Mouse (Mus musculus) kidney, postnatal 0 days (tissue): ENCODE measurements at regions not wholly inside any gene's neighbourhood (a gene's known extent, or its start where the extent isn't known, plus 50 kb on each side); places are given as distances from the start of the nearest gene placed in this dataset.

Experiments
- ATAC-seq: fragments of 200-750 bp; cut with Nextera tagmentation; replicated peaks from 2 replicates; pipeline ENCODE4 v1.8.0; 2017; ENCODE audit warnings: low read depth, moderate number of reproducible peaks, moderate TSS enrichment, moderate library complexity; ENCODE audit not compliant: low FRiP score
- DNase-seq: peaks from one replicate; pipeline ENCODE4 v3.0.0-alpha.2; 2016; ENCODE audit warnings: low spot score
- H3K27ac ChIP-seq: fragments of 300-500 bp; sonication (generic); 2 replicates; pipeline ENCODE4 v1.5.1; 2014; ENCODE audit warnings: mild to moderate bottlenecking
- H3K27me3 ChIP-seq: fragments of 300-500 bp; sonication (generic); 2 replicates; pipeline ENCODE4 v1.6.1; 2014; ENCODE audit warnings: low read length, mixed read lengths; ENCODE audit not compliant: insufficient read depth
- H3K36me3 ChIP-seq: fragments of 300-500 bp; sonication (generic); 2 replicates; pipeline ENCODE4 v1.6.1; 2014; ENCODE audit warnings: low read length, mixed read lengths; ENCODE audit not compliant: insufficient read depth
- H3K4me1 ChIP-seq: fragments of 300-500 bp; sonication (generic); replicated peaks from 2 replicates; pipeline ENCODE4 v1.6.1; 2014; ENCODE audit warnings: antibody characterized with exemption, low read length, mixed read lengths; ENCODE audit not compliant: insufficient read depth
- H3K4me2 ChIP-seq: fragments of 300-500 bp; sonication (generic); 2 replicates; pipeline ENCODE4 v1.6.1; 2014; ENCODE audit warnings: mild to moderate bottlenecking, low read length, moderate library complexity, mixed read lengths
- H3K4me3 ChIP-seq: fragments of 300-500 bp; sonication (generic); replicated peaks from 2 replicates; pipeline ENCODE4 v1.5.1; 2014; ENCODE audit warnings: low read depth, low read length
- H3K9ac ChIP-seq: fragments of 300-500 bp; sonication (generic); 2 replicates; pipeline ENCODE4 v1.6.1; 2014; ENCODE audit warnings: low read depth, low read length
- H3K9me3 ChIP-seq: fragments of 300-500 bp; sonication (generic); replicated peaks from 2 replicates; pipeline ENCODE4 v1.6.1; 2016; ENCODE audit warnings: low read length, inconsistent platforms, mixed read lengths
- CTCF ChIP-seq: IDR thresholded peaks from 2 replicates; pipeline ENCODE4 v1.5.1; 2016; ENCODE audit warnings: antibody characterized with exemption, low read depth, mild to moderate bottlenecking, moderate library complexity
- WGBS: fragments of 180-500 bp; shearing (Covaris S2); extraction: QIAGEN DNeasy Blood & Tissue Kit; methylation state at CpG from one replicate; pipeline ENCODE4 v1.1.7; 2014; 5-methylcytosine and 5-hydroxymethylcytosine counted together

DNA sequence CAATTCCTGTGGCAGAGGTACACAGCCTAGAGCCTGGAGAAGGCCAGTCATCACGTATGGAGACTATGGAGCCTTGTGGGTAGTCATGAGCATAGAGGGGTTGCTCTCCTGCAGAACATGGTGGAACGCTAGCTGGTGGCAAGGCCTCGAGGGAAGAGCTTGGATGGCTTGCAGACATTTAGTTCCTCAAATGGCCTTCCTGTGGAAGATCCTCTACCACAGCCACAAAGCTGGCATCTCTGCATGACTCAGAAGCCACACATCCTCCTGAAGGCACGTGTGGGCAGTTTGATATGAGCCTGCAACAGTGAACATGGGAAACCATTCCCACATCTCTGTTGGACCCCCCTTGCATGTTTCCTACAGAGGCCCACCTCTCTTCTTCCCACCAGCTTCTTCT is 547.9 kb upstream of the Lrrc6 start:
- H3K4me2 ChIP-seq = no peak overlapping the region
- no peaks in the 10 kb centered on the region for H3K27me3 ChIP-seq
- H3K36me3 ChIP-seq = no peaks in the 10 kb centered on the region
- WGBS = 84% methylated on average over 4 of the region's 4 CpGs
- H3K9me3 ChIP-seq = no peaks in the 10 kb centered on the region
- no peak for TF ChIP-seq CTCF
- H3K4me1 ChIP-seq = 0 out of 2 replicates have a peak, but pooled peaks cover 4% of the 10 kb centered on the region
- H3K9ac ChIP-seq = no peak overlapping the region
- no peak overlapping the region for H3K4me3 ChIP-seq
- DNase-seq = no peak
- H3K27ac ChIP-seq = no peak overlapping the region
- ATAC-seq = no peak

DNA sequence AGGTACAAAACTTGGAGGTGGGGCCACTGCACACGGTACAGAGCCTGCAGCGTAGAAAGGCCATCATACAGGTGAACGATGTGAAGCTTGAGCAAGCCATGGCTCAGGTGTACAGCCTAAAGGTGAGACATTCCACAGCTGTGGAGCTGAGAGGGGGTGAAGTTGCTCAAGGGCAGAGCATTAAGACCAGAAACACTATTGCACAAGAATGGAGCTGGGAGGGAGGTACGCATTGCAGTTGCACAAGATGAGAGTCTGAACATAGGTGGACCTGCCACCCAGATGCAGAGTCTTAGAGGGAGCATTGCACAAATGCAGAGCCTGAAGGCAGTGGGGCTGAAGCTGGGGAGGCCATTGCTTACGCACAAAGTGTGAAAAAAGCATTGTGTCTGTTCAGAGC is 547.4 kb upstream of the Lrrc6 start:
- Histone ChIP-seq H3K4me3 (no peak overlapping the region), H3K9me3 (no peaks in the 10 kb centered on the region), H3K4me1 (0 out of 2 replicates have a peak, but pooled peaks cover 4% of the 10 kb centered on the region), H3K4me2 (no peak overlapping the region), H3K36me3 (no peaks in the 10 kb centered on the region), H3K9ac (no peak overlapping the region), H3K27ac (no peak overlapping the region), H3K27me3 (no peaks in the 10 kb centered on the region)
- no peak for TF ChIP-seq CTCF
- no peak; the same call in 1 of the 2 replicates for ATAC-seq
- WGBS = 87% methylated on average over 5 of the region's 5 CpGs
- no peak for DNase-seq

DNA sequence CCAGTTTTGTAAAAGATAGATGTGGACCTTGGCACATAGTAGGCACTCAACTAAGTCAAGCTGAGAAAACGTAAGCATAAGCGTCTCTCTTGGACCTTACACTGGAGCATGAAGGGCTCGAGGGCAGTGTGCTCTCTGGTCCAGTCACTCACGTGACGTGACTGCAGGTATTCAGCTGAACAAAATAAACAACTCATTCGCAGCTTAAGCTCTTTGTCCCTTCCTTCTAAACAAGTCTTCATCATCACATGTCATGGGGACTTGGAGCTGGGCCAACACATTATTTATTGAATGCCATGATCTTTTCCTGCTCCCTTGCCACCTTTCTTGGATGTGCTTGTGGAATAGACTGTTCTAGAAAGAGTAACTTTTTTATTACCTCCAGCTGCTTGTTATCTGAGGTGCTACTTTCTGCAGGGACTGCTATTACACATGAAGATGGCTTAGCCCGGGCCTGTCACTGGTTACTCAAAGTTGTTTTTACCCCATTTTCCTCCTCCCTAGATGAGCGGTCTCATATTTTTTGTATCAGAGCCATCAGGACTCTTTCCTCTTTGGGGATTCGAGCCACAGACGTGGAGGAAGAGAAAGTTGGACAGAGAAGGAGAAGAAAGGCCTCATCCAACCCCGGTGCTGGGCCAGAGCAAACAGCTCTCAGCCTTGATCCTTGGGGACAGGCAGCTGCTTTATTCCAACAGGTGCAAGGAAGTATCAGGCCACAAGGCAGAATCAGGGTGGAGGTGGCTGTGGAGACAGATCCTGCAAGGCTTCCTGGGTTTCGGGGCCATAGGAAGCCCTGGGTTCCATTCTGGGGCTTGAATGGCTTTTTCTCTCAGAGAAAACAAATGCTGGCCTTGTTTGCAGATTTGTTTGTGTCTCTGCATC is 545.5 kb upstream of the Lrrc6 start:
- Histone ChIP-seq H3K27ac (0 out of 2 replicates have a peak overlapping the region, but pooled peaks have one; percentile 25), H3K4me1 (0 out of 2 replicates have a peak, but pooled peaks cover 4% of the 10 kb centered on the region), H3K4me2 (no peak overlapping the region), H3K9ac (no peak overlapping the region), H3K27me3 (no peaks in the 10 kb centered on the region), H3K4me3 (no peak overlapping the region), H3K9me3 (no peaks in the 10 kb centered on the region), H3K36me3 (no peaks in the 10 kb centered on the region)
- TF ChIP-seq CTCF = no peak
- ATAC-seq (peak; percentile 36; the same call in 1 of the 2 replicates), DNase-seq (peak; percentile 23)
- 51% methylated on average over 12 of the region's 12 CpGs for WGBS

DNA sequence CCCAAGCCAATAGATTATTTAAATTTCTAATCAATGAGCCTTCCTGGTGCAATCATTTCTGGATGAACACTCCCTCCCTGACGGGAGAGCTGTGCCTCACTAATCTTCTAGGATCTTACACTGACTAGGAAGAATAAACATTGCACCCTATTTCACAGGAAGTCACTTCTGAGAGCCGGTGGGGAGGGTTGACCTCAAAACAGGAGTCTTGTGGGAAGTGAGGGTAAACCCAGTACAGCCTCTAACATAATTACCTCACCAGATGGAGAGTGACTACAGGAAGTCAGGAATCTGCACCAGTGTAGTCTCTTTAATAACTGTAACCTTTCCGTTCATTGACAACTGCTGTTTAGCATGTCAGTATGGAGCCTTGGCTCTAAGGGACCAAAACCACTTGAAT is 544.6 kb upstream of the Lrrc6 start:
- Histone ChIP-seq H3K4me1 (peaks cover 5% of the 10 kb centered on the region; the same call in 1 of the 2 replicates), H3K27ac (0 out of 2 replicates have a peak overlapping the region, but pooled peaks have one; percentile 25), H3K9me3 (no peaks in the 10 kb centered on the region), H3K27me3 (no peaks in the 10 kb centered on the region), H3K36me3 (no peaks in the 10 kb centered on the region), H3K9ac (no peak overlapping the region), H3K4me2 (no peak overlapping the region), H3K4me3 (no peak overlapping the region)
- WGBS = 17% methylated on average over 3 of the region's 3 CpGs
- no peak for TF ChIP-seq CTCF
- ATAC-seq (no peak), DNase-seq (peak; percentile 41)

DNA sequence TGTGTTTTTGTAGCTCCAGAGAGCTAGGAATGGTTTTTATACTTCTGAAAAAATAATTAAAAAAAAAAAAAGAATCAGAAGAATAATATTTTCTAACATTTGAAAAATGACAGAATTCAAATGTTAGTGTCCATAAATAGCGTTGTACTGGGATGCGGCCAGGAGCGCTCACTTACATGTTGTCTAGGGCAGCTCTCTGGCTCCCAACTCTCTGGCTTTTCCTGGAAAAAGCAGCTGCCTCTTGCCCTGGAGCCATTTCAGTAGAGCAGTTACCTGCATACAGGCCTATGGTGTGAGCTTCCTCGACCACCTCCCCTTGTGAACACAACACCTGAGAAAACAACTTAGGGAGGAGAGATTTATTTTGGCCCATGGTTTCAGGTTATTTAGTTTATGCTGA is 544.1 kb upstream of the Lrrc6 start:
- Histone ChIP-seq H3K27me3 (no peaks in the 10 kb centered on the region), H3K4me3 (no peak overlapping the region), H3K9ac (no peak overlapping the region), H3K4me2 (no peak overlapping the region), H3K4me1 (peaks cover 10% of the 10 kb centered on the region; the same call in 1 of the 2 replicates), H3K36me3 (no peaks in the 10 kb centered on the region), H3K9me3 (no peaks in the 10 kb centered on the region), H3K27ac (no peak overlapping the region)
- ATAC-seq (no peak), DNase-seq (no peak)
- no peak for TF ChIP-seq CTCF
- 75% methylated on average over 4 of the region's 4 CpGs for WGBS

DNA sequence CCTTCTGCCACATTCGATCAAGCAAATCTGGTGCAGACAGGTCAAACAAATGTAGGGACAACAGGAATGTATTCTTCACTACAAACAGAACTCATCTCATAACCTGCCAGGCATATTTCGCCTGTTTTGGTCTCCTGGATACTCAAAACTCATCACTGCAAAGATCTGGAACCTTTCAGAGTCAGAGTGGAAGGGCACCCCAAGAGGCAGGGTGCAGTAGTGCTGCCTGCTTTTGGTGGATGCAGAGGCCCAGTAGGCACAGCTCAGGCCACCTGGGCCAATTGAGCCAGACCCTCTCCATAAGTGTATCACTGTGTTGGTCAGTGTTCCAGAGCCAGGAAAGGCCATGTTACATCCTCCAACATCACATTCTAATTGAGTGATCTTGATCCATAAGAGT is 541.4 kb upstream of the Lrrc6 start:
- peak; percentile 48; the same call in 1 of the 2 replicates for TF ChIP-seq CTCF
- no peaks in the 10 kb centered on the region for H3K36me3 ChIP-seq
- H3K9me3 ChIP-seq = no peaks in the 10 kb centered on the region
- peaks cover 13% of the 10 kb centered on the region; the same call in 1 of the 2 replicates for H3K4me1 ChIP-seq
- no peak overlapping the region for H3K4me3 ChIP-seq
- WGBS = 91% methylated on average over 2 of the region's 2 CpGs
- H3K9ac ChIP-seq = no peak overlapping the region
- H3K4me2 ChIP-seq = no peak overlapping the region
- no peaks in the 10 kb centered on the region for H3K27me3 ChIP-seq
- no peak for DNase-seq
- no peak for ATAC-seq
- no peak overlapping the region for H3K27ac ChIP-seq
